8 mouse cellular contexts compared by ENCODE assay signal in the genomic region with DNA sequence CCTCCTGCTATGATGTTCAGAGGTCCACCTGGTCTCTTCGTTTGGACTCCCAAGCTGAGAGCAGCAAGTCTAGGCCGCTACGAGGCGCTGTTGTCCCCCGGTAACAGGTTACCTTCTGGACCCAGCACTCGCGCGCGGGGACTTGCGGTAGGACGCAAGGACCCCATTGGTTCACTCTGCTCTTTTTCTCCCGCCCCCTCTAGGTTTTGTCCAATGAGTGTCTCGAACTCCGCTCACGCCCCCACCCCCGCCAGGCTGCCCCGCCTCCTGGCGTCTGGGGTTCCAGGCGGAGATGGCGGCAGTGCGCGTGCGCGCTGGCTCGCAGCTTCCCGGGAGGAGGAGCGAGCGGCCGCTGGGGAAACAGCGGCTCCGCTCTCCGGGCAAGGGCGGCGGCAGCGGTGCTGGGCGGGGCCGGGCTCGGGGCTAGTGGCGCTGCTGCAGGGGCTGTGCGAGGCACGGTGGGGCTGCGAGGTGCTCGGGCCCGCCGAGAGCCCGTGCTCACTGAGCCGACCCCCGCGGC. TPM values are rescaled to one million over a fixed set of nuclear protein-coding genes. Genes with fewer than 3 reads are reported as not detected.
DNase-seq lines count a peak whose midpoint lies in the region; ATAC-seq lines count a peak whose summit lies in the region.

Gene Cds2 (plus strand): TSS at position 270 of the 520 bp plus-strand sequence.

- peak within 1 kb of the TSS; percentile 94 for H3K9ac ChIP-seq in heart, embryonic 14.5 days (ENCODE audit: low read length)
- H3K9ac ChIP-seq in liver, embryonic 13.5 days = peak within 1 kb of the TSS; percentile 94
- peak within 1 kb of the TSS; percentile 92 for H3K9ac ChIP-seq in stomach, embryonic 16.5 days (ENCODE audit: low read length)

- no peaks in the 10 kb centered on the region for H3K27me3 ChIP-seq in heart, embryonic 14.5 days (ENCODE audit: control insufficient read depth, insufficient read depth, low read length)
- no peaks in the 10 kb centered on the region for H3K27me3 ChIP-seq in liver, embryonic 13.5 days
- no peaks in the 10 kb centered on the region for H3K27me3 ChIP-seq in stomach, embryonic 16.5 days (ENCODE audit: control insufficient read depth, insufficient read depth, low read length)

- DNase-seq in c-Kit-negative CD71-positive TER-119-positive erythroid progenitor cells, embryonic 14.5 days (ENCODE audit: low read depth, low spot score) = peak; percentile 98
- peak; percentile 96 for DNase-seq in fibroblast of lung, adult 2 months (ENCODE audit: low read depth)
- peak; percentile 99 for DNase-seq in kidney, postnatal 14 days
- peak; percentile 94 for DNase-seq in liver, embryonic 13.5 days
- DNase-seq in neural tube, embryonic 10.5 days (ENCODE audit: extremely low spot score, low spot score) = peak; percentile 100

- H3K9me3 ChIP-seq in heart, embryonic 14.5 days (ENCODE audit: control insufficient read depth, low read length) = no peaks in the 10 kb centered on the region
- no peaks in the 10 kb centered on the region for H3K9me3 ChIP-seq in liver, embryonic 13.5 days (replicated peaks)
- H3K9me3 ChIP-seq in stomach, embryonic 16.5 days (replicated peaks; ENCODE audit: control insufficient read depth, low read length) = no peaks in the 10 kb centered on the region

- peak within 1 kb of the TSS; percentile 82 for H3K4me2 ChIP-seq in heart, embryonic 14.5 days (ENCODE audit: low read length)
- peak within 1 kb of the TSS; percentile 93 for H3K4me2 ChIP-seq in liver, embryonic 13.5 days
- H3K4me2 ChIP-seq in stomach, embryonic 16.5 days (ENCODE audit: low read depth, low read length) = peak within 1 kb of the TSS; percentile 77

- H3K4me1 ChIP-seq in heart, embryonic 14.5 days (ENCODE audit: control insufficient read depth in 2 of 2, insufficient read depth in 2 of 2, low read length in 2 of 2) = peaks cover 2 to 16% of the 10 kb centered on the region in 2 experiments; a peak in 2 of 4 replicates
- H3K4me1 ChIP-seq in liver, embryonic 13.5 days (replicated peaks) = peaks cover 37% of the 10 kb centered on the region
- peaks cover 15% of the 10 kb centered on the region for H3K4me1 ChIP-seq in stomach, embryonic 16.5 days (ENCODE audit: control insufficient read depth, insufficient read depth, low read length)

- WGBS in heart, embryonic 14.5 days = under 1% methylated on average over 48 of the region's 49 CpGs
- WGBS in liver, embryonic 13.5 days (ENCODE audit: insufficient replicate concordance) = under 1% methylated on average over 47 of the region's 49 CpGs
- under 1% methylated on average over 44 of the region's 49 CpGs for WGBS in stomach, embryonic 16.5 days

- no peaks in the 10 kb centered on the region for H3K36me3 ChIP-seq in heart, embryonic 14.5 days (ENCODE audit: control insufficient read depth, insufficient read depth, low read length)
- no peaks in the 10 kb centered on the region for H3K36me3 ChIP-seq in liver, embryonic 13.5 days
- H3K36me3 ChIP-seq in stomach, embryonic 16.5 days (ENCODE audit: control insufficient read depth, insufficient read depth, low read length) = no peaks in the 10 kb centered on the region

- peak within 1 kb of the TSS; percentile 34 to 66 for H3K27ac ChIP-seq in heart, embryonic 14.5 days (replicated peaks in 1 of 2; ENCODE audit: control insufficient read depth in 1 of 2, insufficient read depth in 1 of 2, low read depth in 2 of 2, low read length in 2 of 2)
- peak within 1 kb of the TSS; percentile 85 for H3K27ac ChIP-seq in liver, embryonic 13.5 days
- H3K27ac ChIP-seq in stomach, embryonic 16.5 days (ENCODE audit: low read length) = peak within 1 kb of the TSS; percentile 72

- ATAC-seq in CD4-positive, CD25-positive, alpha-beta regulatory T cell, adult 4 months = peak; percentile 89
- ATAC-seq in heart, embryonic 14.5 days (ENCODE audit: insufficient number of reproducible peaks, insufficient read depth, low FRiP score, low read depth) = peak; percentile 98
- peak; percentile 96 for ATAC-seq in liver, embryonic 13.5 days (ENCODE audit: low read depth)
- ATAC-seq in stomach, embryonic 16.5 days (ENCODE audit: insufficient read depth, low FRiP score) = peak; percentile 99

- peak within 1 kb of the TSS; percentile 63 to 97 for H3K4me3 ChIP-seq in heart, embryonic 14.5 days (ENCODE audit: control insufficient read depth in 1 of 2, insufficient read depth in 1 of 2, low read depth in 1 of 2, low read length in 2 of 2)
- H3K4me3 ChIP-seq in liver, embryonic 13.5 days (replicated peaks) = peak within 1 kb of the TSS; percentile 82
- H3K4me3 ChIP-seq in stomach, embryonic 16.5 days (replicated peaks; ENCODE audit: low read length) = peak within 1 kb of the TSS; percentile 98

RNA-seq across cellular contexts. Expression of gene Cds2, which starts in this region (rescaled TPM):
- polyA plus RNA-seq in CD4-positive, CD25-positive, alpha-beta regulatory T cell, adult 4 months (2017; shearing (Covaris generic)) = 10 to 100 TPM; 19.5 to 25.8 TPM
- 16.1 and 21.3 TPM in 2 replicates for polyA plus RNA-seq in heart, embryonic 14.5 days (2014; fragmentation: Nextera tagmentation; extraction: Ambion mirVana)
- polyA plus RNA-seq in liver, embryonic 13.5 days (2015; fragmentation: Nextera tagmentation; extraction: Ambion mirVana) = 10.2 and 13.3 TPM in 2 replicates
- polyA plus RNA-seq in stomach, embryonic 16.5 days (2015; fragmentation: Nextera tagmentation; extraction: Ambion mirVana) = 19.7 and 20.3 TPM in 2 replicates

Comparison
In these comparisons a context has a peak if more than half of its experiments do, and no peak if none do; other contexts are left out.
1. Peak in every context shown above with its lines: DNase-seq, ATAC-seq, H3K4me3 ChIP-seq and H3K27ac ChIP-seq.